Mouse (Mus musculus) heart, postnatal 14 days (tissue): ENCODE measurements around the gene Rnf144b. TPM values are rescaled to one million over a fixed set of nuclear protein-coding genes. Genes with fewer than 3 reads are reported as not detected.

Experiments
- DNase-seq, 2 experiments: peaks; one replicate each; pipeline ENCODE4 v3.0.0; 2021 to 2022
- intact Hi-C: fragments of 180-260 bp; cut with DNase I; formaldehyde crosslinking; loops from one replicate; pipeline ENCODE4 v1.15.1; 2025
- total RNA-seq, 2 experiments: library from RNA; stranded (reverse); gene quantifications; 2 replicates each; pipeline ENCODE4 v1.2.3; 2021

Gene Rnf144b
- total RNA-seq, 2 experiments from 2014 or later, result 16.5 to 19.8 TPM

DNA sequence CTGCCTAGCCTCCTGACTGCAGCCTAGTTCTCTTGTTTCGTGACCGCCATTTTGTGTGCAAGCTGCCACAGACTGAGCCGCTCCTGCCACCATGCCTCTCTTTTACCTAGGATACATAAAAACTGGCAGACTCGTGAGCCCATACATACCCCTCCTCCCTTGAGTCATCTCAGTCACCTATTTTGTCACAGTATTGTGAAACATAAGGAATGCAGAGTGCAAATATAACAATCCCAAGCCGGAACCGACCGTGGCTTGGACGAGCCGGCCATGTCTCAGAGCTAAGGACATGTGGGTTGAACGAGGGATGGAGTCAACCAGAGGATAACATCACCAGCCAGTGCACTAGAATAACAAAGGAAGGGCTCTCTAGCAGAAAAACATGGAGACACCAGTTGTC, 91.4 kb downstream of the Rnf144b start:
- intact Hi-C loops, result no loop called here

DNA sequence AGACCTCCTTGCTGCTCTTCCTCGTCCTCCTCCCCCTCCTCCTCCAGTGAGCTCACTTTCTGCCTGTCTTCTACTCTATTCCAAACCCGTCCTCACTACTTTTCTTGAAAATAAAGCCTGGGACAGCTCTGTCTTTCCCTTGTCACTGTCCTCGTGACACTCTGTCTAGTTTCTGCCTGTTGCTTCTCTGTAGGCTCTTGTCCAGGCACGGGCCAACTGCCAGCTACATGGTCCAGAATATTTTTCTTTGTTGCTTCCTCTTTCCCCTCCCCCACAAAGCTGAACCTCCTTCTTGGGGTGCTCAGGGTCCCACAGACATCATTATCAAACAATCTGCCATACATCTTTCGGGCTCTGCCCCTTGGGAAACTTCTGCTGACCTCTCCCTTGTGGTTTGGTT, 92.4 kb downstream of the Rnf144b start:
- DNase-seq, result peak; percentile 58 to 68
- intact Hi-C loops, result no loop called here

More for the DNA sequence above, 91.4 kb downstream of the Rnf144b start:
- DNase-seq, result no peak

GRCm38 (mm10) chr13:47215815-47216585, 93.5 kb downstream of the Rnf144b start:
- intact Hi-C loops, result no loop called here
- no peak for DNase-seq

DNA sequence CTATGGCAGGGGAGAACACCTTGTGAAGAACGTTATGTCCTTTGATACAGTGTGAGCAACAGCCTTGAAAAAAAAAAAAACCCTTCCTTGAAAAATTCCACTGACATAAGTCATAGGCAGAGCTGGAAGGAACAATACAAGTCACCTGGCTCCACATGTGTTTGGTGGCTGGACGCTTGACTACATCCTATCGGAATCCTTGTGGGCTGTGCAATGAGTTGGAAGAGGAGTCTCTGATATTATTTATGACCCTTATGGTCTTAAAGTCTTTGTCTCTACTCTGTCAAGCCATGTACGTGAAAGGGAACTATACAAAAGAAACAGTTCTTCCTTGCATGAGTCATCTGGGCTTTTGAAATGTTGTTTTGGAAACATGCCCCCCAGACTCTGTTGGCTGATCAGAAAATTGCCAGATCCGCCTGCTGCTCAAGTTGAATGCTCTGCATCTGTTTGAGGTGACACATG, 94.7 kb downstream of the Rnf144b start:
- intact Hi-C loops, result no loop called here
- DNase-seq, result no peak

- no peak for DNase-seq
- intact Hi-C loops, result no loop called here
Measured at GRCm38 (mm10) chr13:47218351-47218750, 95.9 kb downstream of the Rnf144b start.

- DNase-seq, result no peak
- intact Hi-C loops, result no loop called here
Measured at GRCm38 (mm10) chr13:47220426-47220825, 98.0 kb downstream of the Rnf144b start.

DNA sequence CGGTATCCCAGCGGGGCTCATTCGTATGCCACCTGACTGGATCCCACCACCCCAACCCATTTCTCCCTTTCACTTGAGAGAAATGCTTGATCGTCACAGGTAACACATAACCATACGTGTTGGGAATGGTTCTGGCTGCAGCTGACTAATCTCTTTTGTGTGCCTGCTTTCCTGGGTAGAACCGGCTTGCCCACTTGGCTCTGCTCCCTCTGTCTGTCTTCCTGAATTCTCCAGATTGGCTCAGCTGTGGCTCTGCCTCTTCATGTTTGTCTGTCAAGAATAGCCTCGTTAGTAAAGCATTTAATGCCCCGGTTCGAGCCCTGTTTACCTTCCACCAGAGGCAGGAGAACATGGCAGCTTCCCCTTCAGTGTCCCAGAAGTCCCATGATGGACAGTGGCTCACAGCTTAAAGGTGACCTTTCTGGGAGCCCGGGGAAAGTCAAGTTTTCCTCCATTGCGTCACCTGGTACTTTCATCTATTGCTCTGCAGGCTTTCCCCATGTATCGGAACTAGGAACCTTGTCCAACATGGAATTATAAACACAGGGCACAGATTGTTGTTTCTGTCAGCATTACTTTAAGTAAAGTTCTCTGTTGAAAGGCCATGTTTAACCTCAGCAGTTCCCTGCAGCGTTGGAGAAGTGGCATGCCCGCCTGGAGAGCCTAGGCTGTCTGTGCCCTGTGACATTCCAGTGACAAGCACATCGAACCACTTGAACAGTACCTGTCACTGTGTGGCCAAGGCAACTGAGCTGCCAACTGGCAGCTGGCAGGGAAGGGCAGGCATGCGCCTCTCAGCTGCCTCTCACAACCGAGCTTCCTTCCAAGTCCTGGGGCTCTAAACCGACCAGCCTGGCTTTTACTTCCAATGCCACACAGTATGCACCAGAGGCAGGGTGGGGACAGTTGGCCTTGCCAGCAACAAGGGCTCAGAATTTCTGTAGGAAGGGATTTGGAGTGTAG, 101.4 kb downstream of the Rnf144b start:
- intact Hi-C loops, result loop anchor here (2.0 kb wide), 1 partner anchor 29 kb away; no protein-coding TSS in a partner anchor
- peak; percentile 62 to 71 for DNase-seq

- peak in 1 of 2 experiments; percentile 27 for DNase-seq
- intact Hi-C loops, result no loop called here
Measured at GRCm38 (mm10) chr13:47224648-47225323, 102.3 kb downstream of the Rnf144b start.

DNA sequence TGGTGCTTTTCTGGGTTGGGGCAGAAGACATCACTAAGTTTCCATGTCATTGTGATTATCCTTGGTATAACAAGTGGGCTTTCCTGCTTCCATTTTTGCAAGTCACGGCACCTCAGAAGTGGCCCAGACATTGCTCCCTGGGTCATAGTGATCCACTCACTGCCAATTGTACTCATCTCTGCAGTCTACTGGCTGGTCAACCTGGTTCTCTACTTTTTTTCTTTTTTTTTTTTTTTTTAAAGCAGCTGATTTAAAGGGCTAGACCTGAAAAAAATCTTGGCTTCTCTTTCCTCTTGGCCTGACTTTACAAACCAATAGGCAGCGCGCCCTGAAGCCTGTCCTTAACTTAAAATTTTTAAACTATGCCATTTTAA, 102.9 kb downstream of the Rnf144b start:
- intact Hi-C loops, result no loop called here
- DNase-seq, result no peak

DNA sequence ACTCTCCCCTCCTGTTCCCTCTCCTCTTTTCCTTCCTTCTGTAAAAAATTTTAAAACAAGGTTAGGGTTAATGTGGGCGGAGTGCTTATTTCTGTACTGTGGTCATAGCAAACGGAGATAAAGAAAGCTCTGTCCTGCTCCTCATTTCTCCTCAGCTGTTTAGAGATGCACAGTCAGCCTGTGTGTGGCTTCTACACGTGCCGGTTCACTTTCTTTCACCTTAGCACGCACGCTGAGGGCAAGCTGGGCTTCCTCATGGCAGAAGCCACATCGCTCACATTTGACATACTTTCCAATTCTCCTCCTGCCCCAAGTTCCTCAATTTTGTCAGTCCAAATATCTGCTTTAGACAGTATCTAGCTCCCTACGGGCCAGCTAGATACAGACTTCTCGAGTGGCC, 103.3 kb downstream of the Rnf144b start:
- no peak for DNase-seq
- intact Hi-C loops, result no loop called here

DNA sequence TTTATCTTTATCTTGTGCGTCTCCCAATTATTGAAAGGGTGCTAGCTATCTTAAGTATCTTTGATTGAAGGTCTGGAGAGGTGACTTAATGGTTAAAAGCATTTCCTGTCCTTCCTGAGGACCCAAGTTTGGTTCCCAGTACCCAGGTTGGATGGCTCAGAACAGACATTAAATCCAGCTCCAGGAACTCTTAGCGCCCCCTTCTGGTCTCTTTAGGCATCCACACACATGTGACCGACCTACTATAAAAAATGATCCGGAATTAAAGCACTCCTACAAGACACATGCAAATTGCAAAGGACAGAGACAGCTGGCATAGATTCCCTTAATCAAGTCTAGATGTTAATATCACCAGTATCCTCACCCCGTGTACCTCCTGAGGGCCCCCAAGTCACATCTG, 104.1 kb downstream of the Rnf144b start:
- intact Hi-C loops, result no loop called here
- DNase-seq, result no peak

GRCm38 (mm10) chr13:47228201-47228600, 105.7 kb downstream of the Rnf144b start:
- DNase-seq, result no peak
- intact Hi-C loops, result no loop called here

GRCm38 (mm10) chr13:47228626-47229190, 106.3 kb downstream of the Rnf144b start:
- no peak for DNase-seq
- intact Hi-C loops, result no loop called here

DNA sequence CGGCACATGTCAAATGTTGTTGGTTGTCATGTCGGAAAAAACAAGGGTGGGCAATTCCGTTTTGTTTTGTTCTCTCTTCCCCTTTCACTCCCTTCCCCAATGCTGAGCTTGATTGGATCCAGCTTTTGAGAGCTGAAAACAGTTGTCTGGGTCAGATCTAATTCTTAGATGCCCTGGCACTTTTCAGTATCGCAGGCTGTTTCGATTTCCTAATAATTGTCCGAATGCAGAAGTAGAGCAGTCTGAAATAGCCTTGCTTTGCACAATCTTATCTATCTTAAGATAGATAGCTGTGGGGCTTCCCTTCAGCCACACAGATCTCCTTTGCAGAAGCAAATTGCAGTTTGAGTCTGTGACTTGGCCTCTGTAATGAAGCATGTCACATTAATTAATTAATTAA, 109.7 kb downstream of the Rnf144b start:
- DNase-seq, result no peak
- intact Hi-C loops, result no loop called here

- no peak for DNase-seq
- intact Hi-C loops, result no loop called here
Measured at GRCm38 (mm10) chr13:47237376-47237775, 114.9 kb downstream of the Rnf144b start.

DNA sequence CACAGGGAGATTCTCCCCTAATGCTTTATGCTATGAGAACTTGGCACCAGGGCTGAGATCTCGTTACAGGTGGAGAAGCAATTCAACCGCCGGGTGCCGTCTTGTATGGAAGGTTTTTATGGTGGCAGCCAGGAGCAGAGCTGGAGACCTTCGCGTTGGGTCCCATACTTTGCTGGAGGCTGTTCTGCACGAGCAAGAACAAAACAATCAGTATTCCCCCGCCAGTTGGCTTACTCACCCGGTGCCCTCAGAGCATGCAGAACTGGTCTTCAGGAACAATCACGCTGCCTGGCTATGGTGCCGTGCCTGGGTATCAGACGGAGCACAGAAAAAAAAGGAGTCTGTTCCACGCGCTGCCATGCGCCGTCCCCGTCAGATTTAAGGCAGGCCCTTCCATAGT, 115.7 kb downstream of the Rnf144b start:
- DNase-seq, result no peak
- intact Hi-C loops, result no loop called here

DNA sequence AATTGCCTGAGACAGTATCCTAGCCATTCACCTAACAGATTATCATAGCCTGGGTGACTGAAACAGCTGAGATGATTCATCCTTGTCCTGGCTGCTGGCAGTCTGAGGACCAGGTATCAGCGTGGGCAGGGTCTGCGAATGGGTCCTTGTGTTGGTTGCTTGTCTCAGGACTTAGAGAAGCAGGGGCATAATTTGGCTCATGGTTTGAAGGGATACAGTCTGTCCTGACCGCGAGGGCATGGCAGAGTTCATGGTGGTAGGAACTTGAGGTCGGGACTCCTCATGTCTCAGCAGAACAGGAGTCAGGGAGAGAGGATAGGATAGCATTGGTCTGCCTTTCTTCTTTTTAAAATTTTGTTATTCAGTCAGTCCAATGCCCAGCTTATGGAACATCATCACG, 121.1 kb downstream of the Rnf144b start:
- intact Hi-C loops, result no loop called here
- DNase-seq, result no peak

DNA sequence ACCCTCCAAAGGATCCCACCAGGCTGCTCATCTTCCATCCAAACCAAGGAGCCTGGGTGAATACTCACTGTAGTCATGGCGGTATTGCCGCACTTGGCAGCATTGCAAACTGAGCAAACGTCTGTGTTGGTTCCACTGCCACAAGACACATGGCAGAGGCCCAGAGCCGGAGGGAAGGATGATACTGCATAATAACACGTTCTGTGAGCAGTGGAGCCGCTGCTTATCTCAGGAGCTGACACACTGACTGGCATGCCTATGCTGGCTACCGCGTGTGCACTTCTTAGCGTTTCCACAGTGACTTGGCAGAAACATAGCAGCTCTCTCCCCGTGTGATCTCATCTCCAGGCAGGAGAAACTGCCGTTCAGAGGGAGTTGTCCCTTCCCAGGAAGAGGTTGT, 122.3 kb downstream of the Rnf144b start:
- intact Hi-C loops, result no loop called here
- peak; percentile 63 to 74 for DNase-seq

DNA sequence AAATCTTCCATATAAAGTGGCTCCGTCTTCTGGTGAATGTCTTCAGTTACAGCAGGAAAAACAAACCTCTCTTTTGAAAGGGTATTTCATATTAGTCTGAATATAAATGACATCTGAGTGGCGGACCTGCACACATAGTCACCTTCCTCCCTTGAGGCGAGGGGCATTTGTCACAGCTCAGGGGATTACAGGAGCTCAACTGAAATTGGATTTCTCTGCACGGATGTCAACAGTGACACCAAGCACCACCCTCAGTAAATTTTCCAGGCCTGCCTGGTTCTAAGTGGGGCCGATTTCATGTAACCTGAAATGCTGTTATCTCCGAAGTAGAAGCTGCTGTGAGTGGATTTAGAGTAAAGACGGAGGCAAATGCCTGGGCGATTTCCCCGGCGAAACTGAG, 124.0 kb downstream of the Rnf144b start:
- intact Hi-C loops, result no loop called here
- DNase-seq, result no peak

GRCm38 (mm10) chr13:47247156-47247800, 124.8 kb downstream of the Rnf144b start:
- intact Hi-C loops, result no loop called here
- DNase-seq, result no peak
